ENCODE assay signal across 11 mouse cellular contexts in genomic region chr11:94596311-94596852, GRCm38 (mm10). TPM values are rescaled to one million over a fixed set of nuclear protein-coding genes. Genes with fewer than 3 reads are reported as not detected.
DNase-seq lines count a peak whose midpoint lies in the region; ATAC-seq and TF ChIP-seq lines count a peak whose summit lies in the region.
"Had no signal": no experiment of that assay in that cellular context is flagged by ENCODE, and none has a peak within 500 bp of the region (broad histone marks: within the 10 kb centered on the region; RNA-seq: fewer than 3 reads in every experiment).

No protein-coding gene starts in this region.

- intact Hi-C loops in heart, postnatal 36 days (cut with DNase I): no loop called here

- no peaks in the 10 kb centered on the region for H3K27me3 ChIP-seq in lung, embryonic 14.5 days (ENCODE audit: insufficient read depth, low read length)
- H3K27me3 ChIP-seq: limb, embryonic 13.5 days had no signal

- H3K4me3 ChIP-seq in lung, embryonic 14.5 days (ENCODE audit: low read depth, low read length): no peak overlapping the region
- H3K4me3 ChIP-seq: forebrain, embryonic 10.5 days; limb, embryonic 13.5 days had no signal

- no peaks in the 10 kb centered on the region for H3K4me1 ChIP-seq in lung, embryonic 14.5 days (ENCODE audit: insufficient read depth)

- ATAC-seq in lung, embryonic 14.5 days (ENCODE audit: insufficient read depth): no peak

- no peak overlapping the region for H3K9ac ChIP-seq in lung, embryonic 14.5 days
- H3K9ac ChIP-seq: limb, embryonic 13.5 days had no signal

- H3K9me3 ChIP-seq in lung, embryonic 14.5 days (ENCODE audit: low read depth, low read length): no peaks in the 10 kb centered on the region
- H3K9me3 ChIP-seq: forebrain, embryonic 10.5 days; limb, embryonic 13.5 days had no signal

- WGBS in lung, embryonic 14.5 days: 68% methylated on average over 7 of the region's 7 CpGs

- no peaks in the 10 kb centered on the region for H3K36me3 ChIP-seq in lung, embryonic 14.5 days (ENCODE audit: insufficient read depth)

- no peak overlapping the region for H3K27ac ChIP-seq in lung, embryonic 14.5 days (ENCODE audit: low read depth)
- H3K27ac ChIP-seq: forebrain, embryonic 10.5 days; limb, embryonic 13.5 days had no signal

- TF ChIP-seq CTCF in lung, embryonic 14.5 days (IDR thresholded peaks at IDR 0.05; ENCODE audit: low read depth): no peak

- peak; percentile 30 for DNase-seq in heart, postnatal 4 days
- DNase-seq in heart, postnatal 36 days: no peak
- DNase-seq in MEL-GATA-1-ER (ENCODE audit: extremely low read depth, low read depth): peak; percentile 22
- DNase-seq in lung, embryonic 14.5 days: peak; percentile 33
- DNase-seq in spleen, postnatal 4 days (ENCODE audit: low spot score in 2 of 2): peak; percentile 54 to 76
- DNase-seq in layer of hippocampus, postnatal 36 days: no peak
- no peak for DNase-seq in cerebellum, adult 8-10 months
- DNase-seq in cerebellum, adult 9-10 months: no peak
- DNase-seq: cerebellum, adult 2 months had no signal

- no peak overlapping the region for H3K4me2 ChIP-seq in lung, embryonic 14.5 days
- H3K4me2 ChIP-seq: limb, embryonic 13.5 days had no signal

RNA-seq across cellular contexts. Expression of gene Acsf2, which starts 5.3 kb away (rescaled TPM):
- 10 to 100 TPM; 29.8 to 30.4 TPM for total RNA-seq in heart, postnatal 4 days (2021)
- 10 to 100 TPM; 26.5 to 28.9 TPM for total RNA-seq in heart, postnatal 36 days (2021)
- 10.2 and 10.4 TPM in 2 replicates for polyA plus RNA-seq in lung, embryonic 14.5 days (2014; fragmentation: Nextera tagmentation; extraction: Ambion mirVana)
- total RNA-seq in layer of hippocampus, postnatal 36 days (2021): 10 to 100 TPM; 15.1 to 17.1 TPM

RNA-seq across cellular contexts. Expression of gene Chad, which starts 31.5 kb away (rescaled TPM):
- total RNA-seq in heart, postnatal 4 days (2021): under 1 TPM; 0.61 to 0.62 TPM
- 1 to 10 TPM; 1.0 to 1.2 TPM for total RNA-seq in heart, postnatal 36 days (2021)
- 1.6 and 2.0 TPM in 2 replicates for polyA plus RNA-seq in lung, embryonic 14.5 days (2014; fragmentation: Nextera tagmentation; extraction: Ambion mirVana)
- under 1 TPM; 0.27 to 0.53 TPM for total RNA-seq in layer of hippocampus, postnatal 36 days (2021)

RNA-seq across cellular contexts. Expression of gene Lrrc59, which starts 33.2 kb away (rescaled TPM):
- total RNA-seq in heart, postnatal 4 days (2021): 10 to 100 TPM; 85.0 to 91.8 TPM
- total RNA-seq in heart, postnatal 36 days (2021): 10 to 100 TPM; 31.1 to 33.8 TPM
- polyA plus RNA-seq in lung, embryonic 14.5 days (2014; fragmentation: Nextera tagmentation; extraction: Ambion mirVana): 211 and 222 TPM in 2 replicates
- total RNA-seq in layer of hippocampus, postnatal 36 days (2021): 10 to 100 TPM; 78.7 to 81.1 TPM

RNA-seq across cellular contexts. Expression of gene Rsad1, which starts 47.3 kb away (rescaled TPM):
- total RNA-seq in heart, postnatal 4 days (2021): 10 to 100 TPM; 12.3 to 13.0 TPM
- total RNA-seq in heart, postnatal 36 days (2021): 10 to 100 TPM in 1 of 2 experiments, 1 to 10 TPM in 1; 9.6 to 14.2 TPM
- polyA plus RNA-seq in lung, embryonic 14.5 days (2014; fragmentation: Nextera tagmentation; extraction: Ambion mirVana): 3.6 and 4.2 TPM in 2 replicates
- 1 to 10 TPM; 9.0 to 9.8 TPM for total RNA-seq in layer of hippocampus, postnatal 36 days (2021)

RNA-seq across cellular contexts. Expression of gene Mrpl27, which starts 57.2 kb away (rescaled TPM):
- 10 to 100 TPM; 72.9 to 78.9 TPM for total RNA-seq in heart, postnatal 4 days (2021)
- total RNA-seq in heart, postnatal 36 days (2021): 10 to 100 TPM; 59.2 to 60.1 TPM
- 137 TPM in 2 replicates for polyA plus RNA-seq in lung, embryonic 14.5 days (2014; fragmentation: Nextera tagmentation; extraction: Ambion mirVana)
- total RNA-seq in layer of hippocampus, postnatal 36 days (2021): 10 to 100 TPM; 67.1 to 68.9 TPM

Comparison
In these comparisons a context has a peak if more than half of its experiments do, and no peak if none do; other contexts are left out.
1. DNase-seq: peak in heart, postnatal 4 days (single experiment), MEL-GATA-1-ER (single experiment), lung, embryonic 14.5 days (single experiment) and spleen, postnatal 4 days (2 of 2); none in heart, postnatal 36 days (0 of 2), layer of hippocampus, postnatal 36 days (0 of 2), cerebellum, adult 8-10 months (single experiment) and cerebellum, adult 9-10 months (single experiment).